Mouse (Mus musculus): ENCODE measurements around the gene Rap1gap2. TPM values are rescaled to one million over a fixed set of nuclear protein-coding genes. Genes with fewer than 3 reads are reported as not detected.

Gene Rap1gap2
- total RNA-seq, 2 experiments from 2014 or later = 18.7 to 28.8 TPM

DNA sequence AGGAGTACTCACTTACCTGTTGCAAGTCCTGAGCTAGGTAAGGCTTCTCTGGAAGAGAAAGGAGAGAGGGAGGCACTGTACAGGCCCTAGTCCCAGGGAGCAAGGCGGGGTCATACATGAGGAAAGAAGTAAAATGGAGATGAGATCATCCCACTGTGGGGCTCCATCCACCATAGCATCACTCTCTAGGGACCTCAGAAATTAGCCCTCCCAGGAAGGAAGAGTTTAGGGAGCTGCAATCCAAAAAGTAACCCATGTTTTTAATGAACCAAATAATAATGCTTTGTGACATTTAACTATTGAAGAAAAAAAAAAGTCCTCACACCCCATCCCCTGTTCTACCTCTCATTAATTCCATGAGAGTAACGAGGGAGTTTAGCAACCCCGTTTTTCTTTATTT, 258.2 kb downstream of the Rap1gap2 start, which contains the start of gene Olfr411:
Gene Olfr411 (minus strand): TSS at position 101 of the 400 bp plus-strand sequence.
- no peak for DNase-seq (ENCODE audit: low spot score in 2 of 2)

GRCm38 (mm10) chr11:74337931-74338330, 272.8 kb downstream of the Rap1gap2 start, which contains the start of gene Olfr410:
Gene Olfr410, minus strand, starts transcription at chr11:74338031.
- DNase-seq (ENCODE audit: low spot score in 2 of 2) = no peak

Other genes with a start within 250 kb of the Rap1gap2 start
- not detected for gene Olfr412, start 248.8 kb downstream of the Rap1gap2 start, total RNA-seq (2021)
- 1 to 10 TPM; 6.5 to 6.6 TPM for gene Ccdc92b, start 8.7 kb upstream of the Rap1gap2 start, total RNA-seq (2021)
- 100 to 1,000 TPM; 217 to 220 TPM for gene Cluh, start 38.6 kb upstream of the Rap1gap2 start, total RNA-seq (2021)
- 100 to 1,000 TPM; 165 to 177 TPM for gene Pafah1b1, start 113.8 kb upstream of the Rap1gap2 start, total RNA-seq (2021)
- gene Mettl16, start 159.9 kb upstream of the Rap1gap2 start, total RNA-seq (2021) = 10 to 100 TPM; 19.0 to 19.9 TPM
- gene Mnt, start 220.0 kb upstream of the Rap1gap2 start, total RNA-seq (2021) = 10 to 100 TPM; 29.0 to 35.9 TPM

All from adrenal gland, postnatal 4 days (tissue).